Mouse (Mus musculus): ENCODE results near the gene Baiap2l1.

The Baiap2l1 gene

GRCm38 (mm10) chr5:144286591-144287266 is 71.2 kb downstream of the Baiap2l1 start:
- no peak for DNase-seq (ENCODE audit: low spot score)

GRCm38 (mm10) chr5:144284599-144284998 is 73.3 kb downstream of the Baiap2l1 start:
- no peak for DNase-seq (ENCODE audit: low spot score)

- DNase-seq (ENCODE audit: low spot score) = no peak
Measured at GRCm38 (mm10) chr5:144283551-144284031, 74.3 kb downstream of the Baiap2l1 start.

- no peak for DNase-seq (ENCODE audit: low spot score)
Measured at GRCm38 (mm10) chr5:144282470-144283260, 75.2 kb downstream of the Baiap2l1 start.

- no peak for DNase-seq (ENCODE audit: low spot score)
Measured at GRCm38 (mm10) chr5:144279926-144280325, 78.0 kb downstream of the Baiap2l1 start.

DNA sequence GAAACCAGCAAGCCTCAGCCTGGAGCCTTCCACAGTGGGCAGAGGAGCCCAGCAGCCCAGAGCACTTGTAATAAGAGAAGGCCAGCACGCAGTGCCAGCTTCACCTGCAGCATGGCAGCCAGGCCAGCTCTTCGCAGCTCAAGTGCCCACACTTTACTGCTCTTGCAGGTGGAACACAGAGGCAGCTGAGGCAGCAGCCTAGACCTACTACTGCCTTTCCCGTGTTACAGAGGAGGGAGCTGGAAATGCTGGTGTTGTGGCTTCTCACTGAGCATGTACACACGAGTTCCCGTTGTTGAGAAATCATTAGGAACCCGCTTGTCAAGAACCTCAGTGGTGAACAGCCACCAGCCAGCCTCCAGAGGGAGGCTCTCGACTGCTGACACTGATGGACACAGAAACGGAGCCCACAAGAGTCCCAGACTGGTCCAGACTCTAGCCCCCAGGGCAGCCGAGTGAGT is 78.8 kb downstream of the Baiap2l1 start:
- DNase-seq (ENCODE audit: low spot score) = no peak

- no peak for DNase-seq (ENCODE audit: low spot score)
Measured at GRCm38 (mm10) chr5:144278374-144278960, 79.4 kb downstream of the Baiap2l1 start.

DNA sequence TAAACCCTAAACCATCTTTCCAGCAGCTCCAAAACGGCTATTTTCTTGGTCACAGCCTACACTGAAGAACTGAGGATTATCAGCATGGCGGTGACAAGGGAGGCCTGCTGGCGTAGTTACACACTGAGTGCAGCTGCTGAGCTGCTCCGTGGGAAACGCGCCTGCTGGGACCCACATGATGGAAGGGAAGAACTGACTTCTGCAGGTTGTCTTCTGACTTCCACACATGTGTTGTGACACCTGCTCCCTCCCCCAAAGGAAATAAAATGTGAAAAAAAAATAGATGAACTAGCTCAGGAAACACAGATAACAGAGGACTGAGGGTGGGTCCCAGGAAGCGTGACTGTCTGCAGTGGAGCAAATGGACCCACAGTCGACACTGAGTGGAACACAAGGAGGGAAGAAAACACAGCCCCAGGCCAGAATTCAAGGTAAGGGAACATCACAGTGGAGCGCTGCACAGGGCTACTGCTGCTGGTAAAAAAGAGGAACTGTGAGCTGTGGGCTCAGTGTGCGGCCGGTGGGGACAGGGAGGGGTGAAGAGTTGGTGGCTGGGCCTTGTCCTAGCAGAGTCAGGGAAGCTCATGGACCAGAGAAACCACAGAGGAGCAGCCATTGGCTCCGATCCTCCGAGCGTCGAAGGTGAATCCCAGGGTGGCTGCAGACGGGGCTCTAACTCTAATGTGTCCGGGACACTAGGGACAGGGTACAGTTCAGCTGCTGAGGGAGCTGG is 80.8 kb downstream of the Baiap2l1 start:
- no peak for DNase-seq (ENCODE audit: low spot score)

- no peak for DNase-seq (ENCODE audit: low spot score)
Measured at GRCm38 (mm10) chr5:144274904-144275303, 83.0 kb downstream of the Baiap2l1 start.

DNA sequence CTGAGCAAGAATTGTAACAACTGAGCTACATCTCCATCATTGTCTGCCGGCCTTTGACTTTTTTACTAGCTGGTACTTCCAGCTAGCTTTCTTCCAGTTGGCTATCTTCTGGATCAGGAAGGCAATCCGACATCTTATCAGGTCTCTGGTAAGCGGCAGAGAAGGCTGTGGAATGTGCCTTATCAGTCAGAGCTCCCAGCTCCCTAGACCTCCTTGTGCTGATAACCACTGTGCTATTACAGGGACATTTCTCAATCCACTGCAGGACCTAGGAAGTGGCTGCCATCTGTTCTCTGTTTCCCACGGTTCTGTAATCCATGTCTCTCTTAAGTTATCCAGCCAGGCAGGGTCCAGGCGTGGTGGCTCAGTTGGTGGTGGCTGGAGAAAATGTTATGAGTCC is 86.1 kb downstream of the Baiap2l1 start:
- peak; percentile 72 for DNase-seq (ENCODE audit: low spot score)

- DNase-seq (ENCODE audit: low spot score) = no peak
Measured at GRCm38 (mm10) chr5:144271118-144271517, 86.8 kb downstream of the Baiap2l1 start.

DNA sequence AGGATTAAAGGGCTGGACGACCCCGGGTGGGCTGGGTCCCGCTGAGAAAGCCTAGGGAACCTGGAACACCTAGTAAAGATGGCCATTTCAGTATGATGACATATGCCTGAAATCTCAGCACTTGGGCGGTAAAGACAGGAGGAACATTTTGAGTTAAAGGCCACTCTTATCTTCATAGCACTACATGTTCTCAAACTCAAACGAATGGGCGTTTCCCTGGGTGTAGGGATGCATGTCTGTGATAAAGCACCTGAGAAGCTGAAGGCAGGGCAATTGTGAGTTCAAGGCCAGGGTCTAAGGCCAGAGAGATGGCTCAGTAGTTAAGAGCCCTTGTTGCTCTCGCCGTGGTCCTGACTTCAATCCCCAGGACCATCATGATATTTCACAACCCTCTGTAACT is 87.5 kb downstream of the Baiap2l1 start:
- DNase-seq (ENCODE audit: low spot score) = no peak

DNA sequence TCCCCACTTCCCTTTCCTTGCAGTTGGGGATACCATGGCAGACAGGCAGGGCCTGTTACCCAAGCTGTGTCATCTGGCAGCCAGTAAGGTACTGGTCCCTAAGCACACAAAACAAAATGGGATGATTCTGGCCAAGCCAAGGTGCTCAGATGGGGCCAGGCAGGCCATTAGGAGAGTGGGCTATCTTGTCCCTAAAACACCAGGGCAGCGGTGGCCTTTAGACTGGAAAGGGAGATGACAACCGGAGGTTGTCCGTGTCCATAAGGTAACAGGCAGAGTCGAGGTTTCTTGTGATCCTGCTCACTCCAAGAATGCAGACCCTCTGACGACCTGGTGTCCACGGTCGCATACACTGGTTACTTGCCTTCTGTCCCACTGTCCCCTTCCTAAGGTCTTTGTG is 88.0 kb downstream of the Baiap2l1 start:
- no peak for DNase-seq (ENCODE audit: low spot score)

- no peak for DNase-seq (ENCODE audit: low spot score)
Measured at GRCm38 (mm10) chr5:144267535-144268241, 90.2 kb downstream of the Baiap2l1 start.

- DNase-seq (ENCODE audit: low spot score) = no peak
Measured at GRCm38 (mm10) chr5:144263496-144263895, 94.4 kb downstream of the Baiap2l1 start.

DNA sequence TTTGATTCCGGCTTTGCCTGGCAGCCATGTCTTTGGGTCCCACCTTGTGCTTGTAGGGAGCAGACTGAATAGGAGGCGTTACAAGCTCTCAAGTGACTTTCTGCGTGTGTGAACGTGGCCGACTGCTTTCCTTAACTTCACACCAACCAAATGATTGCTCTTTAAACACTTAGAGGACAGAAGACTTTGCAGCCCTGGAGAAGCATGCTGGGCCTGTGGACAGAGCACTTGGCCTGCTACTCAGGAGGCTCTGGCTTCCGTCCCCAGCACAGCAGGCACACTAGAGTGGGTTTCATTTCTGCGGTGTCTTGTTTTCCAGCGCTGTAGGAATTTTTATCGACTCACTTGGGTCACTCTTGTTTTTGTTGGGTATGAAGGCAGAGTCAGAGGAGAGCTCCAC is 94.8 kb downstream of the Baiap2l1 start:
- no peak for DNase-seq (ENCODE audit: low spot score)

DNA sequence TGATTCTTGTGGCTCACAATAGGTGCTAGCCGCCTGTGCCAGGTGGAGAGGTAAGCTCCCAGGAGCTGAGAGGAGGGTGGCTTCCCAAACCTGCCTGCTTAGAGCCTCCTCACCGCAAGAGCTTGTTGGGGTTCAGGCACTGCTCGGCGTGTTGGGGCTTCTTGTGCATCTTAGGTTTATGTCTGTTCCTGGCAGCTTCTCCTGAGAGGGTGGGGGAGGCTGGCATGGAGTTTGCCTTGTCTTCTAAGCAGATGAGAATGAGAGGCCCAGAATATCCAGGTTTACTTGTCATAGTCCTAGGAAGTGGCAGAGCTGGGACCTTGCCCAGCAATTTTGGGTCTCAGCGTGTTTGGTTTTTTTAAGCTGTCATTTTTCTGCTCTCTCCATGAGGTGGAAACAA is 96.1 kb downstream of the Baiap2l1 start:
- no peak for DNase-seq (ENCODE audit: low spot score)

GRCm38 (mm10) chr5:144261309-144261708 is 96.6 kb downstream of the Baiap2l1 start:
- no peak for DNase-seq (ENCODE audit: low spot score)

GRCm38 (mm10) chr5:144260464-144260863 is 97.4 kb downstream of the Baiap2l1 start:
- no peak for DNase-seq (ENCODE audit: low spot score)

DNA sequence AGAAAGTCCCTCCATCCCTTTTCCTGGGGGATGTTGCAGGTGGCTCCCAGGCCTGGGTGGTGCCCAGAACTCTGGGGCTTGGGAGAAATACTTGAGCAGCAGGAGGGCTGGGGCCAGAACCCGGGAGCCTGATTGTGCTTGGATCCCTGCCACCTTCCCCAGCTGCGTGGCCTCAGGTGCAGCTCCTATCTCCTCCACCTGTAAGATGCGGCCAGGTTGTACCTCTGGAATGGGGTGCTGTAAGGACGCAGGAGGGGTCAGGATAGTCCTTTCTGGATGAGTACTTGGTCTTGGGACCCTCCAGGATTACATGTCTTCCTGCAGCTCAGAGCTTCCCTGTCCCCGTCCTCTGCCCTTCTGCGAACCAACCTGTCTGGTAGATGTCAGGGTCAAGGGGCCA is 98.7 kb downstream of the Baiap2l1 start:
- DNase-seq (ENCODE audit: low spot score) = no peak

GRCm38 (mm10) chr5:144258687-144259086 is 99.2 kb downstream of the Baiap2l1 start:
- DNase-seq (ENCODE audit: low spot score) = no peak

Data from yolk sac, embryonic 10.5 days (tissue).